Mouse (Mus musculus): ENCODE measurements around the gene Has3.

Gene Has3

DNA sequence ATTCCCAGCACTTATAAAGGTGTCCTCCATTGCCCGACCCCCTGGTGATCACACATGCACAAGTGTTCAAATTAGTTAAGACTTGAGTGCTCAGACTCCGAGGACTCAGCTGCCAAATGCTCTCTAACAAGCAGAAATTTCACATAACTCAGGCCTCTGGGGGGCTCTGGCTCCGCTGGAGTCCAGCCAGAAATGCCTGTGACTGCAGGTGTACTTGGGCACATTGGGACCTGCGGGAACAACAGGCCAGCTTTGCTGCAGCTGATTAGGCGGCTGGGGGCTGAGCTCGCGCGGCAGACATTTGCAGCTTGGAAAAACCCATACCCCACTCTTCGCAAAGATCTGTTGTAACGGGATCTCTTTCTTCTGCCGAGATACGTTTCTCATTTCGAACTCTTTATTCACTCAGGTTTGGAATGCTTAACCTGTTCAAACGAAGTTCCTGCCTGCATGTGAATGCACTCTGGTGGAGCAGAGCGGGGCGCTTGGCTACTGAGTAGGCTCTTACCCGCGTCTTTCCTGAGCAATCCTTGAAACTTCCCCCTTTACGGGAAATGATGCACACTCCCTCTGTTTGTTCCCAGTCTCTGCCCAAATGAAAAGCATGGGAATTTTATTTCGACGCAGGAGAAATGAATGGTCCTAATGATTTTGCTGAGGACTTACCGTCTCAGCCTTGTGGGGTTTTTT is 62.5 kb downstream of the Has3 start:
- peak; percentile 6 for DNase-seq

DNA sequence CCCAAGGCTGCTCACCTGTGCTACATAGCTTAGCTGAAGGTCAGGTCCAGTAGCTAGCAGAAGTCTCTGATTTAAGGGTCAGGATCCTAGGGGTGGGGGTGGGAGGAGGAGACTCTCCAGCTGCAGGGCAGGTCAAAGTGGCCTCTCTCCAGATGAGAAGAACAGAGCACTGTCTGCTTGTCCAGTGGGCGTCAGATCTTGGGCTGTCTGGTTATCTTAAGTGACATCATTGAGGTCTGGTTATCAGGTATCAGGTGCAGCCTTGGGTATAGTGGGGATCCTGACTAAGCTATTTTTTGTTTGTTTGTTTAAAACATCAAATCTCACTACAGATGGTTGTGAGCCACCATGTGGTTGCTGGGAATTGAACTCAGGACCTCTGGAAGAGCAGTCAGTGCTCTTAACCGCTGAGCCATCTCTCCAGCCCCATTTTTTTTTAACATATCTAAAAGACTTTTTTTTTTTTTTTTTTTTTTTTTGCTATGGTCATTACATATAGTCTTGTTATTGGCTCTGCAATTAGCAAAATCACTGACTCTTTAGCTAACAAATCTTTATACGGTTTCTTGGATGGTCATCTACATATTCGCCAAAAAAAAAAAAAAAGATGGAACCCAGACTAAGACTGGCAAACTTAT is 63.6 kb downstream of the Has3 start:
- no peak for DNase-seq
